Mouse (Mus musculus): ENCODE measurements around the gene Sema3d.

Gene Sema3d

DNA sequence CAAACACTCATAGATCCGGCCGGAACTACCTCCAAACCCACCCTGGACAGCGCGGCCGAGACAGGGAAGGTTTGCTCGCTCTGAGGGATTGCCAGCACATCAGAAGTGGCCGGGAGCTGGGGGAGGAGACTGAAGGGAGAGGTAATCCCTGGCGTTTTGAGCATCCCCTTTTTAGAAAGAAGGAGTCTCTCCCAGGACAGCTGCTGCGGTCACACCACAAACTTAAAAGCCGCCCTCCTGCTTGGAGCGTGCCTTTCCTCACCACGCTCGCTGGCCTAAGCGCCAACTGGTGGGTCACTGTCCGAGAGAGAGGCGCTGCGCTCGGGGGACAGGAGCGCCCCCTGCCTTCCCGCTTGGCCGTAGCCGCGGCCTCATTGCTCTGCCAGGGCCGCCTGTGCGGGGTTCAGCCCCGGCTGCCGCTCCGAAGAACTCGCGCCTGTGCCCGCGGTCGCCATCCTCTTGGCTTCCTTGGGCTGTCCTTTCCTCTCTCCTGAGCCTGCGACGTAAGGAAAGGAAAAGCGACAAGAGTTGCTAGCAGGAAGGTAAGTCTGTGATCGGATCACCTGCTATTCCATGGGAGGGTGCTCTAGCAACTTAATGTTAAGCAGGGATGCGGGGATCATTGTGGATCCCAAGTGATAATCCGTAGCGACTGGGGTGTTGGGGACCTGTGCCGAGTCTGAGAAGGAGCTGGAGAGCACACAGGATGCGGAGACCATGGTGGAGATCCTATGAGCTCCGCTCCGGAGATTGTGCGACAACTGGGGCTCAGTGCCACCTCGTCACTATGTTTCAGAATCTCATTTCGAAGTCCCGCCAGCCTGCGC lies at the start of gene Sema3d:
TSS of gene Sema3d (plus strand) at position 253 of the 827 bp plus-strand sequence.
- DNase-seq = peak; percentile 40

- DNase-seq = no peak
These were observed 5.9 kb upstream of the Sema3d start for GRCm38 (mm10) chr5:12377261-12377660.

DNA sequence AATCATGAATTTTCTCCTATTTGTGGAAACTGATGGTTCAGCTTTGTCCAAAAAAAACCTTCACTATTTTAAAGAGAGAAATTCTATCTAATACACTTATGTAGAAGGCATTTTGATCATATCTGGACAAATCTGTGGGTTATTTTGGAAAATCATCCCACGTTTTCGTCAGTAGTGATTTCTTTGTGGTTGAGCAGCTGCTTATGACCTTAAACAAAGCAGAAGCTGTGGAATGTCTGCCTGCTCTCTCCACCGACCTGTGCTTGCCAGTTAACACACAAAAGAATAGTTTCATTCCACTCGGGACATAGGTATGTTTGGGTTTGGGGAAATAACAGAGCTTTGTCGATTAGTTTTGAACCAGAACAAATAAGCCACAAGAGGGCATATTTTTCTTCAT lies 4.3 kb upstream of the Sema3d start:
- DNase-seq = no peak

- no peak for DNase-seq
These were observed 1.2 kb upstream of the Sema3d start for GRCm38 (mm10) chr5:12382010-12382409.

GRCm38 (mm10) chr5:12383960-12384285 lies 738 bp downstream of the Sema3d start:
- no peak for DNase-seq

GRCm38 (mm10) chr5:12392667-12393066 lies 9.5 kb downstream of the Sema3d start:
- DNase-seq = no peak

- DNase-seq = no peak
These were observed 16.1 kb downstream of the Sema3d start for GRCm38 (mm10) chr5:12399271-12399670.

- DNase-seq = no peak
These were observed 21.0 kb downstream of the Sema3d start for GRCm38 (mm10) chr5:12404229-12404628.

- no peak for DNase-seq
These were observed 29.4 kb downstream of the Sema3d start for GRCm38 (mm10) chr5:12412595-12412994.

GRCm38 (mm10) chr5:12423264-12423663 lies 40.1 kb downstream of the Sema3d start:
- no peak for DNase-seq

DNA sequence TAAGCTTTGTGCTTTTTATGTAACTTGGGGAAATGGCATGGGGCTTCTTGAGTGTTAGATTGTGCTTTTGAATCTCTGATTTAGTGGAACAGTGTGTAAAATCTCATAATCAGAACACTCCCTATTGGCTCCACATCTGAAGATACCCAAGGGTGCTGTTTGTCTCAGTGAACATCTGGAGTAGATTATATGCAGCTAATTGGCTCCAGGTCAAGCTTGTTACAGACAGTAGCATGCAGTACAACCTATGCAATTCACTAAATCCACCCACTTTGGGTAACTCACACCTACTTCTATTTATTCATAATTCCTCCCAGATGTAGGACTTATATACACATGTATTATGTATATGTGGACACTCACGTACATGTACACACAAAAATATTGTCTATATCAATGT lies 58.6 kb downstream of the Sema3d start:
- DNase-seq = no peak

DNA sequence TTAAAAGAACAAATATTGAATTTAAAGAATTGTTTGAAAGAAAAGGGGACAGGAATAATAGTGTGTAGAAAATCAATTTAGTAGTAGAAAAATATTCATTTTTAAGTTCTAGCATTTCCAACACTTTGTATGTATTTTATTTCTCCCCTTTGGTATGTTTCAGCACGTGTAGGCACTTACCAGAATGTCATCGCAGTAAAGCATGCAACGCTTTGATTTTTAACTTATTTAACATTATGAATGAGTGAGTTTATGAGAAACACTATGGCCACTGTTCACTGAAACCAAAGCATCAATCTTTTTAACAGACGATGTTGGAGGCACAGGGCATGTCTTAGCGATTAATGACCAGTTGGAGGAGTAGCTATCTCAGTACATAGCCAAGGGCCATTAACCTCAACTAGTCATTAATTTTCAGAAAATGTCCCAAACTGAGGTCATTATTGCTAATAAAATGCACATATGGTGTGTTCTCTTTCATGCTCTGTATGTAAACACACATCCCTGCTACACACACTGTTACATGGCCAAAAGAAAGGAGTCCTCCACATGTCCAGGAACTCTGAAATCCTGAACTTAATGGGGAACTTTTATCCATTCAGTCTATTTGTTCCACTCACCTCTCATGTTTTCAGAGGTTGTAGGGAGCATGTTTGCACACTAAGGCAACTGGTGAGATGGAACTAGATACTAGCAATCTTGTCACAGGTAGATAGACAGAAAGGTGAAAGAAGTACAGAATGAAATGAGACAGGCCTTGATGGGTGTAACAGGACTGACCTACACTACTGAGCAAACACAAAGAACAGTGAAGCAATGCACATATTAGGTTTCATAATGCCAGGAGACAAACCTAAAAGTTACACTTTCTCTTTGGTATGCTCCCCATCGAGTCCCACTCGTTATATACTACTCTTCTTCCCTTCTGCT lies 59.3 kb downstream of the Sema3d start:
- DNase-seq = no peak

- no peak for DNase-seq
These were observed 67.9 kb downstream of the Sema3d start for GRCm38 (mm10) chr5:12451089-12451488.

DNA sequence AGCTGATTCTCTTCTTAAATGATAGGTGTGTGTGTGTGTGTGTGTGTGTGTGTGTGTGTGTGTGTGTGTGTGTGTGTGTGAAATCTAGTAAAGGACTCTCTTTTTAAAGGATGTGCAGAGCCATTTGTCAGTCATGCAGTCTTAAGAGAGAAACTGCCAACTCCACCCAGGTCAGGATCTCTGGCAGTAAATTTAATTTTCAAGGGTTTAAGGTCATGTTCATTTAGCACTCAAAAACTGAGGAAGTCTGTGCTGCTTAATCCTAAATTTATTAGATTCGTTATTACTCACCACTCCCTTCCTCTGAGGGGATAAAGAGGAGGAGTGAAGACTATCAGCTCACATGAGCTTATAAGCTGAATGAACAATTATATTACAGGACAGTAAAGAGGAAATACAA lies 71.8 kb downstream of the Sema3d start:
- DNase-seq = no peak

GRCm38 (mm10) chr5:12457509-12457908 lies 74.3 kb downstream of the Sema3d start:
- DNase-seq = no peak

DNA sequence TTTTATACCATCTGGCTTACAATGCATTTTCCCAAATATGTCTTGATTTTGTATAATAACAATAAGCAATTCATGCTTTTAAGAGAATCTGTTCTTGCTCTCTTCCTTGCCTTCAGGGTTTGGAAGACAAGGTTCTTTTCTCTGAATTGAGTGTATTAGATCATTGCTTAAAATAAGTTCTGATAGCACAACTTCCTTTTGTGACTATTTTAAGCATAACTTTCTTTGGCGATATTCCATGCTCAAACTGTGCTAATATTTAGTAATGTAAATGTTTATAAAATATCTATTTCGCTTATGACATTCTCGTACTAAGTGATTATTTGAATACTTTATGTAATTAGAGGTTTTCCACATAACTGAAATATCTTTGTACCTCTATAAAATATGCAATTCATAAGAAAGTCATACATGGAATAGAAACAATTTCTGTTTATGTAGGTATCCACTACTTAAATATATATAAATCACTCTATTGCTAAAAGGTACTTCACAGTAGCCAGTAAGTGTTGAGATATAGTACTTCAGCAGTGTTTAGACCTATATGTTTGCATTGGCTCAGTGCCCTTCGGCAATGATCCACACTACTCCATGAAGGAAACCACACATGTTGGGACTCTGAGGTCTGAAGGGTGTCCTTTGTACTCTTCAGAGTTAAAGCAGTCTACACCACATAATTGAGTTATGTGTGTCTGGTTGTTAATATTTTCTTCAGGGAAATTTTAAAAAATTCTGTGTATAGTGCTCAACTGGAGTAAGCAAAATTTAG lies 84.6 kb downstream of the Sema3d start:
- no peak for DNase-seq

DNA sequence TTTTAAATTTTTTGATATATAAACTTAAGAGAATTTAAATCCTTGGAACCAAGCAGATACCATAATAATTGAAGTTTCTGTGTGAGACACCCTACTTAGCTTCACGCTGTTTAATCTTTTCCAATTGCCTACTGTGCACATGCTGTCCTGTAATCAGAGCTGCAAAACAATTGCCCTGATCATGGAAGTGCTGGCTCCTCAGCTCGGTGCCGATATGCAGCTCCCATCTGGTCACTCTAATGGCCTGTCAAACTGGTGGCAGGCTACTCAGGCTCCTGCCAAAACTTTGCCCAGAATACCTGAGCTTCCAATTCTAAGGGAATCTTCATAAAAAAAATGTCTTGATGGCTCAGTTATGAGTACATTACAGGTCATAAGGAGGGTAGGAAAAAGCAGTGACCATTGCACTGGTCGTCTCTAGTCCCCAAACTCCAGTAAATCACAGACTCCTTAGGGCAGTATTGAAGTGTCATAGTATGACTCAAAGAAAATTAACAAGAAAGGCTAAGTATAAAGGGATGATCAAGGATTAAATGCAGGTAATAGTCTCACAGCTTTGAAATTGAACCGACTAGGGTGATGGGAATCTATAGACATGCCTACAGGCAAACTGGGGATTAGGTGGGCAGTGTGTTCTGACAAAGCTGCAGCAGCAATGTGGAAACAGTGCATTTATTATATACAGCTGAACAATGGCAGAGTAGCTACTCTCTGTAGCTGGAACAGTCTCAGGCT lies 91.9 kb downstream of the Sema3d start:
- DNase-seq = no peak

GRCm38 (mm10) chr5:12475639-12475916 lies 92.4 kb downstream of the Sema3d start:
- no peak for DNase-seq

DNA sequence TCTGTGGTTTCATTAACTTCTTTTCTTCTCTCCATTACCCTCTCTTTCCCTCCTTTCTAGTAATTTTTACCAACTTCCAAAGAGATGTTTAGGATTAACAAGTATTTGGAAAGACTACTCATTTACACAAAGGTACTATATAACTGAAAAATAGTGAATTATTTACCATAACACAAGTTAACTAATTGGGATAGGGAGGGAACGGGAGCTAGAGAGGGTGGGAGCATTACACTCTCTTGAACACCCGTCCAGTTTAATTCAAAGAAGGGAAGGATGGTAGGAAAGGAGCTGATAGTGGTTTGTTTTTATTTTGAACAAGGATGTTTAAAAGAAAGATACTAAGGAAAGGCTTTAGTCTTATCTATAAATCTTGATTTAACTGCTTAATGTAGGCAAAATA lies 104.7 kb downstream of the Sema3d start:
- DNase-seq = no peak

GRCm38 (mm10) chr5:12491704-12492103 lies 108.5 kb downstream of the Sema3d start:
- DNase-seq = no peak

- no peak for DNase-seq
These were observed 115.2 kb downstream of the Sema3d start for GRCm38 (mm10) chr5:12498227-12498928.

GRCm38 (mm10) chr5:12499037-12499436 lies 115.9 kb downstream of the Sema3d start:
- no peak for DNase-seq
